Mouse (Mus musculus): Measurements from ENCODE around the gene Fam219b.

DNA sequence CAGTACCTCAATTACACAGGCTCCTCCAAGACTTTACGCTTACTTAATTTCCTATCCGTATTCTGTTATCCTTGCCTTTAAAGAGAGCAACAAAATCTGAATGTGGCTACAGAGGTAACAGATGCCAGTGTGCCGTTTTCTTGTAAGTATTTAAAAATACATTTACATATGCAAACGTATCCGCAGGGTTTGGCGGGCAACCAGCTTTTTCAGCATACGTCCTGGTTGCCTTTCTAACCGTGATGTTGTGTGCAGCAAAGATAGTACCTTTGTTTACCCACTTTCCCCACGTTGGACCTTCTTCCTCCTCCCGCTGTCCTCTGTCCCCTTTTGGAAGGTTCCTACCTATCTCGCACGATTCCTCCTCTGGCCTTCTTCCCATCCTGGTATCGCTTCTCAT lies 35.9 kb upstream of the Fam219b start:
- TF ChIP-seq CTCF (IDR thresholded peaks at IDR 0.05; ENCODE audit: low read depth, low read length) (no peak), GATA1 (IDR thresholded peaks at IDR 0.05; ENCODE audit: borderline replicate concordance, low read length) (no peak), GATA2 (IDR thresholded peaks at IDR 0.05; ENCODE audit: borderline replicate concordance, low read depth, low read length) (no peak), POLR2AphosphoS5 (IDR thresholded peaks at IDR 0.05; ENCODE audit: insufficient replicate concordance, low read depth, low read length) (no peak)
